ENCODE assay signal across 8 mouse cellular contexts in the genomic region with DNA sequence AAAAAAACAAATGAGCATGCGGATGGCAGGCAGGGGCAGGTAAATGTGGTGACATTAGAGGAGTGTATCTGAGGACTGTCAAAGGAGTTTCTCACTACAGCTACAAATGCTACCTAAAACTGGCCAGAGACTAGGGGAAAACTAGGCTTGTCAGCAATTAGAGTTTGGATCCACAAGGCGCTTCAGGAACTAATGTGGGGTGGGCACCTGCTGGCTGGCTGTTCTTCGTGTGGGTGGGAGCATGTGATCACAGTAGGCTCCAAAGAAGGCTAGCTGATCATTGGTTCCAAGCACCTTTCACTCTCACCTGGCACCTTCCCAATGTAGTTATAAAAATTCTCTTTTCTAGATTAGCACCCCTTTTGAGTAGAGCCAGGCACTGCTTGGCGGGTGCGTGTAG. TPM values are rescaled to one million over a fixed set of nuclear protein-coding genes. Genes with fewer than 3 reads are reported as not detected.
DNase-seq lines count a peak whose midpoint lies in the region; ATAC-seq and TF ChIP-seq lines count a peak whose summit lies in the region.

No protein-coding gene starts in this region.

- H3K27me3 ChIP-seq in embryonic facial prominence, embryonic 12.5 days, result peaks cover 25% of the 10 kb centered on the region
- H3K27me3 ChIP-seq in intestine, embryonic 16.5 days (replicated peaks; ENCODE audit: control insufficient read depth, insufficient read depth, low read length), result peaks cover 14% of the 10 kb centered on the region; the same call in 1 of the 2 replicates

- 0 out of 2 replicates have a peak, but pooled peaks cover 9% of the 10 kb centered on the region for H3K4me1 ChIP-seq in embryonic facial prominence, embryonic 12.5 days
- H3K4me1 ChIP-seq in intestine, embryonic 16.5 days (ENCODE audit: control insufficient read depth, insufficient read depth, low read length), result no peaks in the 10 kb centered on the region
- peaks cover 13% of the 10 kb centered on the region for H3K4me1 ChIP-seq in olfactory bulb, adult 2 months (ENCODE audit: control insufficient read depth, insufficient read depth, low read length)

- no peak for TF ChIP-seq POLR2A in olfactory bulb, adult 2 months (IDR thresholded peaks at IDR 0.05; ENCODE audit: insufficient read depth, low read depth, low read length)

- H3K4me2 ChIP-seq in embryonic facial prominence, embryonic 12.5 days (replicated peaks), result peak overlapping the region; percentile 87
- H3K4me2 ChIP-seq in intestine, embryonic 16.5 days (ENCODE audit: low read depth, low read length), result peak overlapping the region; percentile 93

- 10% methylated on average over 5 of the region's 5 CpGs for WGBS in embryonic facial prominence, embryonic 12.5 days
- WGBS in intestine, embryonic 16.5 days, result 18% methylated on average over 5 of the region's 5 CpGs
- WGBS in olfactory bulb, adult 2 months, result 25% methylated on average over 5 of the region's 5 CpGs

- H3K27ac ChIP-seq in embryonic facial prominence, embryonic 12.5 days, result 0 out of 2 replicates have a peak overlapping the region, but pooled peaks have one; percentile 85
- no peak overlapping the region for H3K27ac ChIP-seq in intestine, embryonic 16.5 days (ENCODE audit: low read length)
- H3K27ac ChIP-seq in olfactory bulb, adult 2 months (ENCODE audit: insufficient read depth, low read depth, low read length), result no peak overlapping the region

- ATAC-seq in embryonic facial prominence, embryonic 12.5 days (ENCODE audit: insufficient number of reproducible peaks, insufficient read depth, low FRiP score, low TSS enrichment), result no peak
- no peak; the same call in 1 of the 2 replicates for ATAC-seq in intestine, embryonic 16.5 days

- H3K4me3 ChIP-seq in embryonic facial prominence, embryonic 12.5 days, result peak overlapping the region; percentile 53
- peak overlapping the region; percentile 60 for H3K4me3 ChIP-seq in intestine, embryonic 16.5 days (ENCODE audit: low read length)
- H3K4me3 ChIP-seq in olfactory bulb, adult 2 months (ENCODE audit: insufficient read depth, low read depth, low read length), result peak overlapping the region; percentile 79

- no peak for TF ChIP-seq CTCF in olfactory bulb, adult 2 months (IDR thresholded peaks at IDR 0.05; ENCODE audit: insufficient read depth, low read depth, low read length)

- DNase-seq in layer of hippocampus, postnatal 10 days (ENCODE audit: low spot score in 2 of 2), result peak; percentile 27
- no peak for DNase-seq in layer of hippocampus, adult 9-11 months
- no peak for DNase-seq in frontal cortex, postnatal 10 days (ENCODE audit: low spot score in 2 of 2)
- DNase-seq in natural killer cell, adult 2 months (ENCODE audit: low spot score in 2 of 2), result no peak
- no peak for DNase-seq in adrenal gland, postnatal 14 days

- H3K9me3 ChIP-seq in embryonic facial prominence, embryonic 12.5 days, result no peaks in the 10 kb centered on the region
- no peaks in the 10 kb centered on the region for H3K9me3 ChIP-seq in intestine, embryonic 16.5 days (ENCODE audit: control insufficient read depth, low read length)

- peak overlapping the region; percentile 71 for H3K9ac ChIP-seq in embryonic facial prominence, embryonic 12.5 days
- peak overlapping the region; percentile 66 for H3K9ac ChIP-seq in intestine, embryonic 16.5 days (ENCODE audit: low read depth, low read length)

- H3K36me3 ChIP-seq in embryonic facial prominence, embryonic 12.5 days, result no peaks in the 10 kb centered on the region
- H3K36me3 ChIP-seq in intestine, embryonic 16.5 days (ENCODE audit: control insufficient read depth, insufficient read depth, low read length), result no peaks in the 10 kb centered on the region

RNA-seq across cellular contexts. Expression of a gene that starts 0.9 kb away (rescaled TPM):
- 10 to 100 TPM in 1 of 2 experiments, 1 to 10 TPM in 1; 7.9 to 10.1 TPM for total RNA-seq in layer of hippocampus, postnatal 10 days (2021)
- 23.8 and 25.0 TPM in 2 replicates for polyA plus RNA-seq in embryonic facial prominence, embryonic 12.5 days (2016; fragmentation: Nextera tagmentation; extraction: Ambion mirVana)
- polyA plus RNA-seq in intestine, embryonic 16.5 days (2015; fragmentation: Nextera tagmentation; extraction: Ambion mirVana), result 8.3 and 8.9 TPM in 2 replicates
- polyA plus RNA-seq in olfactory bulb, adult 2 months (2012; ENCODE audit: insufficient read depth, insufficient read length, low replicate concordance, missing spikeins), result not detected in 2 replicates
- 4.2 and 9.2 TPM in 2 replicates for total RNA-seq in adrenal gland, postnatal 14 days (2021)

Comparison
In these comparisons a context has a peak if more than half of its experiments do, and no peak if none do; other contexts are left out.
1. DNase-seq: peak in layer of hippocampus, postnatal 10 days (2 of 2); none in layer of hippocampus, adult 9-11 months (single experiment), frontal cortex, postnatal 10 days (0 of 2), natural killer cell, adult 2 months (0 of 2) and adrenal gland, postnatal 14 days (single experiment).
2. Peak in every context shown above with its lines, with median percentiles within 50 percentile points of each other: H3K4me3 ChIP-seq.